Mouse (Mus musculus) megakaryocyte, embryonic 14.5 days (primary cell): ENCODE results near the gene Prom1. TPM values are rescaled to one million over a fixed set of nuclear protein-coding genes. Genes with fewer than 3 reads are reported as not detected.

Experiments used
- H3K27me3 ChIP-seq: replicated peaks from 2 replicates; pipeline ENCODE3; 2012; ENCODE audit warnings: inconsistent platforms
- H3K36me3 ChIP-seq: replicated peaks from 2 replicates; pipeline ENCODE3; 2012; ENCODE audit warnings: low read length, inconsistent platforms, mixed read lengths
- H3K4me1 ChIP-seq: 2 replicates; pipeline ENCODE4 v1.6.1; 2012; ENCODE audit warnings: inconsistent platforms
- H3K4me3 ChIP-seq: replicated peaks from 2 replicates; pipeline ENCODE3; 2012; ENCODE audit warnings: moderate library complexity, mild to moderate bottlenecking, inconsistent platforms
- H3K9me3 ChIP-seq: 2 replicates; pipeline ENCODE4 v1.6.1; 2012; ENCODE audit warnings: inconsistent platforms
- FLI1 ChIP-seq: IDR thresholded peaks from 2 replicates; pipeline ENCODE4 v1.6.1; 2012; ENCODE audit warnings: low read length, inconsistent platforms, mixed read lengths
- GATA1 ChIP-seq: IDR thresholded peaks from 3 replicates; pipeline ENCODE4 v1.6.1; 2012; ENCODE audit warnings: mixed read lengths, low read length, inconsistent platforms, borderline replicate concordance
- polyA plus RNA-seq: library from polyadenylated mRNA; stranded (reverse); fragments of >175 nt; gene quantifications from 2 replicates; pipeline ENCODE4 v1.2.3, GENCODE M21; 2012; ENCODE audit warnings: low replicate concordance; ENCODE audit not compliant: insufficient read depth

The Prom1 gene
- polyA plus RNA-seq, 1 experiment, result 0.17 TPM

DNA sequence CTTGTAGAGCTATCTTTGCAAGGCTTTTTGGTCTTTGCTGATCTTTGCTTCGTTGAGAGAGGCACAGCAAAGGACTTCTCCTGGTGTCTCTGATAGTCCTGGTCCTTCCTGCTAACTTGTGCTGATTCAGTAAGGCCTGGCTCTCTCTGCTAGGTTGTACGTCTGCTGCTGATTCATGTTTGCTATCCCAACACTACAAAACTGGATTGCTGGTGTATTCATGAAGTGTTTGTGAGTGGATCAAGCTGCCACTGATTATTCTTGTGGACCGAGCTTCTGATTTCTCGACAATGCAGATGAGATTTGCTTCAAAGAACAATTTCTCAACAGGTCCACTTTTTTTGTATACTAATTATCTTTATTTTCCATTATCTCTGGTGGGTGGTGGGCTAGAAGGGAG is 6.3 kb upstream of the Prom1 start:
- Histone ChIP-seq H3K36me3 (no peaks in the 10 kb centered on the region), H3K27me3 (peaks cover 3% of the 10 kb centered on the region), H3K4me3 (no peak overlapping the region), H3K4me1 (no peaks in the 10 kb centered on the region), H3K9me3 (peaks cover 23% of the 10 kb centered on the region)
- TF ChIP-seq GATA1 (no peak), FLI1 (no peak)

DNA sequence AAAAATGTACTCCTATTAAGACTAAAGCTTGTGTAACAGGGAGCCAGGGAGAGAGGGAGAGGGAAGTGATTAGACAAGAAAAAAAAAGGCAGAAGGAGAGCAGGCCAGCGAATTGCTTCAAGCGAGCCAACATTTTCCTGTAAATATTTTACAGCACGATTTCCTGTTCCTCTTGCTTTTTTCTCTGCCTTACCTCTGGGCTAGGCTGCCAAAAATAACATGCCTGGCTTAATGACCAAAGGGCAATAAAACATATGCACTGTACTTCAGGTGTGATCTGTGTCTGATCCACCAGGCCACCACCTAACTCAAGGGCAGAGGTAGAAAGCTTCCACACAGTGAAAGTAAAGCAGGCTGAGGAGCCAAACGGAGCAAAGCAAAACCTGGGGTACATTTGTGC is 3.4 kb upstream of the Prom1 start:
- Histone ChIP-seq H3K9me3 (peaks cover 42% of the 10 kb centered on the region), H3K4me3 (no peak overlapping the region), H3K27me3 (peaks cover 32% of the 10 kb centered on the region), H3K4me1 (peaks cover 12% of the 10 kb centered on the region), H3K36me3 (no peaks in the 10 kb centered on the region)
- TF ChIP-seq FLI1 (no peak), GATA1 (no peak)

DNA sequence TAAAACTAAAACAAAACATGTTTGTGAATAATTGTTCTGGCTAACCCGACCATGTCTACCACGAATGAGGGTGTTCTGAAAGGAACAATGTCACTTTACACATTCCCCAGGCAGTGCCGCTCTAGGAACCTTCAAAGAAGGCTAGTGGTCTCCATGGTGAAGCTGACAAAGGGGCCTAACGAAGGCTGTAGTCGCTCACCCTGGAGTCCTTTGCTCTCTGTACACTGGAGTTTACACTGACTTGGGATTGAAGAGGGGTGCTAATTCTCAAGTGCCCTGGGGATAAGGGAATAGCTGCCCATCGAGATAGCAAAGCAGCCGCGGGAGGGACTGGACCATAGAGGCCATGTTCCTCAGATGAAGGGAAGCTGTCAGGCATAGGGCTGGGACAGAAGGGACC is 2.9 kb upstream of the Prom1 start:
- TF ChIP-seq GATA1, result no peak
- no peak for TF ChIP-seq FLI1
- Histone ChIP-seq H3K36me3 (no peaks in the 10 kb centered on the region), H3K27me3 (peaks cover 37% of the 10 kb centered on the region)

DNA sequence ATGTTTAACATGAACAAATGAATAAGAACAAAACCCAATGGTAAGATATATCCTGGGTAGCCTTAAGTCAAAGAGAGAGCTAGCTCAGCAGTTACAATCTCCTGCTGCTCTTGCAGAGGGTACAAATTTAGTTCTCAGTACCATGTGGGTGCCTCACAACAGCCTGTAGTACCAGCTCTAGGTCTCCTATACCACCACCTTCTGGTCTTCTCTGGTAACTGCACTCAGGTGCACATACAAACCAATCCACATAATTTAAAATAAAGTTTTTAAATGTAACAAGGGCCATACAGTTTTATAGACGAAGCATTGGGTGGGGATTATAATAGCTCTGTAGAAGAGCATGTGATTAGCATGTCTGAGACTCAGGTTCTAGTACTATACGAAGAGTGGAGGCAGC is 2.3 kb upstream of the Prom1 start:
- Histone ChIP-seq H3K4me3 (no peak overlapping the region), H3K27me3 (peaks cover 42% of the 10 kb centered on the region), H3K36me3 (no peaks in the 10 kb centered on the region), H3K4me1 (peaks cover 12% of the 10 kb centered on the region), H3K9me3 (peaks cover 42% of the 10 kb centered on the region)
- no peak for TF ChIP-seq GATA1
- TF ChIP-seq FLI1, result no peak

More for the DNA sequence above, 2.9 kb upstream of the Prom1 start:
- Histone ChIP-seq H3K4me1 (peaks cover 12% of the 10 kb centered on the region), H3K4me3 (no peak overlapping the region), H3K9me3 (peaks cover 42% of the 10 kb centered on the region)

DNA sequence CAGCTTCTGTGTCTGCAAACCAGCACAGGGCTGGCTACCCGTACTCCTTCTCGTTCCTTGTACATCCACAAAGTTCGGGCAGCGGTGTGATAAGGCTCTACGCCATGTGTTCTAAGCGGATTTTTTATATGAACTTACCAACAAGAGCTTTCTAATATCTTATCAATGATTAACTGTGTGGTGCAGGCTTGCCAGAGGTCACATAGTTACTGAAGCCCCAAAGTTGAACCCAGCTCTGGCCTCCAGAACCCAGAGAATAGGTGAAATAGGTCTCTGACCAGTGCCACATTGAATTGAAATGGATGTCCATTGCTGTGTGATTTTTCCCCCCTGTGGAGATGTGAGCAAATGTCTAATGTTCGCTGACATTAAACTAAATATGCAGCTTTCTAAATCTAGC is 1.3 kb upstream of the Prom1 start:
- Histone ChIP-seq H3K4me3 (no peak overlapping the region), H3K4me1 (peaks cover 12% of the 10 kb centered on the region), H3K36me3 (no peaks in the 10 kb centered on the region), H3K9me3 (peaks cover 46% of the 10 kb centered on the region), H3K27me3 (peaks cover 51% of the 10 kb centered on the region)
- no peak for TF ChIP-seq FLI1
- no peak for TF ChIP-seq GATA1

DNA sequence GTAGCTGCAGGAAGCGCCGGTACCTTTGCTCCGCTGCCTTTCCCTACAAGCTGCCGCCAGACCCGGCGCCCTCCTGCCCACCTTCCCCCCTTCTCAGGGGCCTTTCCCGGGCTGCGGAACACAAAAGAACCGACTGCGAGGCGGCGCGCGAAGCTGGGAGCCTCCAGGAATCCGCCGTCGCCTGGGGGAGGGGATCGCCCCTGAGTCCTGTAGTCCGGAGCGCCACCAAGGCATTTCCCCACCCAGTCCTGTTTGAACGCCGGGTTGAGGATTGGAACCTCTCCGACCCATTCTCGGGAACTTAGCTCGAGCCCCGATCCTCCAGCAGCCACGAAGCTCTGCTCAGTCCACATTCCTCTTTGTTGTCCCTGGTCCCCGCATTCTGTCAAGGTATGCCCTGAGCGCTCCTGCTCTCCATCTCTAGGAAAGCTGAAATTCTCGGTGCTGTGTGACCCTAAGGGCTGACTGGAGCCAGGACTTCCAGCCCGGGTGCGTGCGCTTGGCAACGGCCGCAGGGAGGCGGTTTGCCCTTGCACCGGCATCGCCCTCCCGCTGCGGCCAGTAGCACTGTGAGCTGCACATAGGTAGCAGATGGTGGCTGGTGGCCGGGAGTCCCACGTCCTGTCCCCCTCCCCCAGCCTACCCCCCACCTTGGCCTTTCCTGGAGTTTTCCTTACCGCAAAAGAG is 1.1 kb downstream of the Prom1 start:
- peaks cover 54% of the 10 kb centered on the region for H3K27me3 ChIP-seq
- peak overlapping the region; percentile 84 for H3K4me3 ChIP-seq
- peaks cover 33% of the 10 kb centered on the region for H3K9me3 ChIP-seq
- TF ChIP-seq FLI1 (no peak), GATA1 (no peak)
- H3K4me1 ChIP-seq, result peaks cover 12% of the 10 kb centered on the region
- no peaks in the 10 kb centered on the region for H3K36me3 ChIP-seq

DNA sequence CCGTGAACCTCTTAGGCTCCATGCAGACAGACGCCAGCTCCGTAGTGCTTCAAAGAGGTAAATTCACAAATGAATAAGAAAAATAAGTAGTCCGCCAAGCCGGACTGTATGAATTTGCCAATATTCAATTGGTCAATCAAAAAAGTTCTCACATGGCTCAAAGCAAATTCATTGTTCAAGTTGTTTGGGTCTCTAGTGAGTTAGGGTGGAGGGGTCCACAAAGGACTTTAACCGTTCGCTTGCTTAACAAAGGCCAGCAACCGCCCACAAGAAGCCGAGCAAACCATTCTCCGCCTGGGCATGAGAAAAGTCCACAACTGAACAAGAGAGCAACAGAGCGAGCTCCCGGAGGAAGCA is 1.7 kb downstream of the Prom1 start:
- TF ChIP-seq GATA1, result no peak
- TF ChIP-seq FLI1, result no peak
- H3K36me3 ChIP-seq, result no peaks in the 10 kb centered on the region
- peaks cover 55% of the 10 kb centered on the region for H3K27me3 ChIP-seq
- peaks cover 33% of the 10 kb centered on the region for H3K9me3 ChIP-seq
- peaks cover 12% of the 10 kb centered on the region for H3K4me1 ChIP-seq
- H3K4me3 ChIP-seq, result peak overlapping the region; percentile 84

DNA sequence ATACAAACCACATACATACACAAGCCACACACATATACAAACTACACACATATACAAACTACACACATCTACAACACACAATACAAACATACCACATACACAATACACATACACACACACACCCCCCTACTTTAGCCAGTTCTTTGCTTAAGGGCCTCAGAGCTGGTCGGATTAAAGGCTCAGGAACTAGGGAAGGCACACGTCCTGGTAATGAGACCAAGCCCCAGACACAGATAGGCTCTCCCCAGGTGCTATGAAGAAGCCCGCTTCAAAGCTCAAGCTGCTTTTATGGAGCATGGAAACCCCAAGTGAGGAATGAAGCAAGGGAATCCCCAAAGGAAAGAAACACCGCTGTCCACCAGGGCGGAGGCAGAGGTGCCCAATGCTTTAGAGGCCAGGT is 4.8 kb downstream of the Prom1 start:
- peaks cover 41% of the 10 kb centered on the region for H3K27me3 ChIP-seq
- H3K4me3 ChIP-seq, result no peak overlapping the region
- H3K9me3 ChIP-seq, result peaks cover 14% of the 10 kb centered on the region; the same call in 1 of the 2 replicates
- H3K36me3 ChIP-seq, result no peaks in the 10 kb centered on the region
- peaks cover 12% of the 10 kb centered on the region for H3K4me1 ChIP-seq
- no peak for TF ChIP-seq GATA1
- TF ChIP-seq FLI1, result no peak

DNA sequence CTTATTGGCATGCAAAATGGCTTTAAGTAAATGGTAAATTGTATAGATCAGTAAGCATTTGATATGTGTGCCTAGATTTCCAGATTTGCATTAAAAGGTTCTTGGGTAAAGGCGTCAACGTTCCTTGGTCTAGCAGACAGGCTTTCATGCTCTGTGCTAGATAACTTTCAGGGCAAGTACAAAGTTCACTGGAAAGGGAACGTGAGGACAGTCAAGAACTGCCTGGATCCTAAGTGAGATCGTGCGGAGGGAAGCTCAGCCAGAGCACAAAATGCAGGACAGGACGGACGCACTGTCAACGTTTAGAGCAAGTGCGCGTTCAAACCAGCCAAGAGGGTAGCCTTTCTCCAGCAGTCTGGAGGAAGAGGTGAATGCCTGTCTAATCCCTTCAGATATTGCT is 5.7 kb downstream of the Prom1 start:
- Histone ChIP-seq H3K36me3 (no peaks in the 10 kb centered on the region), H3K27me3 (peaks cover 32% of the 10 kb centered on the region), H3K4me3 (no peak overlapping the region), H3K9me3 (peaks cover 15% of the 10 kb centered on the region), H3K4me1 (peaks cover 9% of the 10 kb centered on the region)
- TF ChIP-seq FLI1 (no peak), GATA1 (no peak)

DNA sequence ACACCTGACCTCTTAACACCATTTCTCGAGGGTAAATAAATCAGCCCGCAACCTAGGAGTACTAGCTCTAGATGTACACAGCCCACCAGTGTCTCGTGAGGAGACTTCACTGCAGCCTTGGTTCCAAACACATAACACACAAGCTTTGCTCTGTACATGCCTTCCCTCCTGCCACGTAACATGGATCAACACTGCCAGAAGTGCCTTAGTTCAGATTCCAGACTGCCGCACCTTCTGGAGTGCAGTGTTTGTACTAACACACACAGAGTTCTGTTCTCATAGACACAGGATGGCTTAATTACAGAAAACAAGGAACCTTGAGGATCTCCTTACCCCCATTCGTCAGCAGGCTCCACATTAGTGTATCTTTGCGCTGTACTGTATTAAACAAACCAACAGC is 6.1 kb downstream of the Prom1 start:
- TF ChIP-seq GATA1 (no peak), FLI1 (no peak)
- peaks cover 28% of the 10 kb centered on the region for H3K27me3 ChIP-seq
- H3K9me3 ChIP-seq, result peaks cover 16% of the 10 kb centered on the region
- H3K36me3 ChIP-seq, result no peaks in the 10 kb centered on the region
- no peak overlapping the region for H3K4me3 ChIP-seq
- H3K4me1 ChIP-seq, result peaks cover 5% of the 10 kb centered on the region
